Mouse (Mus musculus): ENCODE results near the gene Igfbp4. TPM values are rescaled to one million over a fixed set of nuclear protein-coding genes. Genes with fewer than 3 reads are reported as not detected.

Gene Igfbp4
- total RNA-seq, 1 experiment: 38.8 TPM

DNA sequence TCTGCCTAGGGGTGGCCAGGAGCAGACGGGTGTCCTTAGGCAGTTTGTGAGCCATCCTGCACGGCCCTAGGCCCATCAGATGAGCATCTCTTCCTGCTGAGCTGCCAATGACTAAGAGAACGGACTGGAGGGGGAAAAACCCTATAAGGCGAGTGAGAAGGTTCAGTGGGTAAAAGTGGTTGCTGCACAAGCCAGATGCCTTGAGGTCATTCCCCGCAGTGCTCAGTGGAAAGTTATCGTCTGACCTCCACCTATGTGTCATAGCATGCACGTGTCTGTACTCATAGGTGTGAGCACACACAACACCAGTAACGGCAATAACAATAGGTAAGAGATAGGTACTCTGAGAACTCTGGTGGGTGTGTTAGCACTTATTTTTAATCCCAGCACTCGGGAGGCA lies 57.9 kb downstream of the Igfbp4 start:
- Histone ChIP-seq H3K36me3 (ENCODE audit: control insufficient read depth, insufficient read depth, low read length, poor library complexity, severe bottlenecking) (no peaks in the 10 kb centered on the region), H3K4me3 (ENCODE audit: insufficient read depth in 1 of 2, low read depth in 1 of 2, low read length in 2 of 2, poor library complexity in 1 of 2, severe bottlenecking in 1 of 2) (no peak overlapping the region), H3K9ac (ENCODE audit: insufficient read depth, low read depth, low read length, poor library complexity, severe bottlenecking) (no peak overlapping the region), H3K9me3 (ENCODE audit: control insufficient read depth, insufficient read depth, low read depth, low read length) (no peaks in the 10 kb centered on the region), H3K4me1 (ENCODE audit: control insufficient read depth in 2 of 2, insufficient read depth in 2 of 2, low read length in 2 of 2, poor library complexity in 1 of 2) (peaks cover 0 to 9% of the 10 kb centered on the region in 2 experiments; a peak in 1 of 4 replicates), H3K27ac (ENCODE audit: insufficient read depth, low read depth, low read length, poor library complexity, severe bottlenecking) (no peak overlapping the region)
- no peak for DNase-seq (ENCODE audit: low read depth, low spot score)
- in situ Hi-C loops (cut with MboI; ENCODE audit: low sequenced_read_pairs in 2 of 2, unreplicated experiment in 2 of 2): no loop called here
- TF ChIP-seq ZNF384 (IDR thresholded peaks at IDR 0.05; ENCODE audit: low read depth, low read length): no peak
- no peak for TF ChIP-seq MAFK (IDR thresholded peaks at IDR 0.05; ENCODE audit: insufficient read depth, low read depth, low read length)
- TF ChIP-seq HCFC1 (IDR thresholded peaks at IDR 0.05; ENCODE audit: borderline replicate concordance, insufficient read depth, low read length): no peak
- no peak for TF ChIP-seq CHD2 (IDR thresholded peaks at IDR 0.05; ENCODE audit: low read depth, low read length)
- TF ChIP-seq ZC3H11A (IDR thresholded peaks at IDR 0.05; ENCODE audit: borderline replicate concordance, low read depth, low read length): no peak

DNA sequence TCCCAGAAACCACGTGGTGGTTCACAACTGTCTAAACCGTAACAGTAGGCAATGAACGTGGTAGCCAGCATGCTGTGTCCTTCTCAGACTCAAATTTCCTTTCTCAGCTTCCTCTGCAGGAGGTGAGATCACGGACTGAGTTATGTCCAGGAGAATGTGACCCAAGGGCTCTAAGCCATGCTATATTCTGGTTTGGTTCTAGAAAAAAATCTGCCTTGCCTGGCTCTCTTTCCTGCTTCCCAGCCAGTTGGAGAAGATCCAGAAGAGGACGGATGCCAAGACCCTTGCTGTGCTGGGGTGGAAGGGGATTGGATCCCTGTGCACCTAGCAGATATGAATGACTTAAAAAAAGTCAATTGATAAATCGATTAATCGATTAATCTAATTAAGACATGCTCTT lies 58.5 kb downstream of the Igfbp4 start:
- no peaks in the 10 kb centered on the region for H3K36me3 ChIP-seq (ENCODE audit: control insufficient read depth, insufficient read depth, low read length, poor library complexity, severe bottlenecking)
- peaks cover 0 to 9% of the 10 kb centered on the region in 2 experiments; a peak in 1 of 4 replicates for H3K4me1 ChIP-seq (ENCODE audit: control insufficient read depth in 2 of 2, insufficient read depth in 2 of 2, low read length in 2 of 2, poor library complexity in 1 of 2)
- no peak overlapping the region for H3K4me3 ChIP-seq (ENCODE audit: insufficient read depth in 1 of 2, low read depth in 1 of 2, low read length in 2 of 2, poor library complexity in 1 of 2, severe bottlenecking in 1 of 2)
- H3K9me3 ChIP-seq (ENCODE audit: control insufficient read depth, insufficient read depth, low read depth, low read length): no peaks in the 10 kb centered on the region
- in situ Hi-C loops (cut with MboI; ENCODE audit: low sequenced_read_pairs in 2 of 2, unreplicated experiment in 2 of 2): no loop called here
- no peak for DNase-seq (ENCODE audit: low read depth, low spot score)
- TF ChIP-seq CHD2 (IDR thresholded peaks at IDR 0.05; ENCODE audit: low read depth, low read length) (no peak), ZNF384 (IDR thresholded peaks at IDR 0.05; ENCODE audit: low read depth, low read length) (no peak), MAFK (IDR thresholded peaks at IDR 0.05; ENCODE audit: insufficient read depth, low read depth, low read length) (no peak), ZC3H11A (IDR thresholded peaks at IDR 0.05; ENCODE audit: borderline replicate concordance, low read depth, low read length) (no peak), HCFC1 (IDR thresholded peaks at IDR 0.05; ENCODE audit: borderline replicate concordance, insufficient read depth, low read length) (no peak)
- H3K9ac ChIP-seq (ENCODE audit: insufficient read depth, low read depth, low read length, poor library complexity, severe bottlenecking): no peak overlapping the region
- H3K27ac ChIP-seq (ENCODE audit: insufficient read depth, low read depth, low read length, poor library complexity, severe bottlenecking): no peak overlapping the region

DNA sequence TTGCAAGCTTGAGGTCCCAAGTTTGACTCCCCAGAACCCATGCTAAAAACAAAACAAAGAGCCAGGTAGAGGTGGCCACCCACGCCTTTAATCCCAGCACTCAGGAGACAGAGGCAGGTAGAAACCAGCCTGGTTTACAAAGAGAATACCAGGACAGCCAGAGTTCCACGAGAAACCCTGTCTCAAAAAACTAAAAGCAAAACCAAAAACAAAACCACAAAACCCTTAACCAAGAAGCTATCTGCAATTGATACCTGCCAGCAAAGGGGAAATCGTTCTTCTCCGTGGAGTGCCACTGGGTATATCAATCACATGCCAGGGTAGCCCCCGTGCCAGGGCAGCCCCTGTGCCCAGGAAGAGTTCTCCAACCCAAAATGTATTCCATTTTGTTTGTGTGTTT lies 59.2 kb downstream of the Igfbp4 start:
- DNase-seq (ENCODE audit: low read depth, low spot score): no peak
- Histone ChIP-seq H3K9ac (ENCODE audit: insufficient read depth, low read depth, low read length, poor library complexity, severe bottlenecking) (no peak overlapping the region), H3K4me3 (ENCODE audit: insufficient read depth in 1 of 2, low read depth in 1 of 2, low read length in 2 of 2, poor library complexity in 1 of 2, severe bottlenecking in 1 of 2) (no peak overlapping the region), H3K27ac (ENCODE audit: insufficient read depth, low read depth, low read length, poor library complexity, severe bottlenecking) (no peak overlapping the region), H3K36me3 (ENCODE audit: control insufficient read depth, insufficient read depth, low read length, poor library complexity, severe bottlenecking) (no peaks in the 10 kb centered on the region), H3K4me1 (ENCODE audit: control insufficient read depth in 2 of 2, insufficient read depth in 2 of 2, low read length in 2 of 2, poor library complexity in 1 of 2) (peaks cover 0 to 9% of the 10 kb centered on the region in 2 experiments; a peak in 1 of 4 replicates), H3K9me3 (ENCODE audit: control insufficient read depth, insufficient read depth, low read depth, low read length) (no peaks in the 10 kb centered on the region)
- TF ChIP-seq MAFK (IDR thresholded peaks at IDR 0.05; ENCODE audit: insufficient read depth, low read depth, low read length): no peak
- no peak for TF ChIP-seq HCFC1 (IDR thresholded peaks at IDR 0.05; ENCODE audit: borderline replicate concordance, insufficient read depth, low read length)
- no peak for TF ChIP-seq CHD2 (IDR thresholded peaks at IDR 0.05; ENCODE audit: low read depth, low read length)
- no peak for TF ChIP-seq ZNF384 (IDR thresholded peaks at IDR 0.05; ENCODE audit: low read depth, low read length)
- TF ChIP-seq ZC3H11A (IDR thresholded peaks at IDR 0.05; ENCODE audit: borderline replicate concordance, low read depth, low read length): no peak
- in situ Hi-C loops (cut with MboI; ENCODE audit: low sequenced_read_pairs in 2 of 2, unreplicated experiment in 2 of 2): no loop called here

DNA sequence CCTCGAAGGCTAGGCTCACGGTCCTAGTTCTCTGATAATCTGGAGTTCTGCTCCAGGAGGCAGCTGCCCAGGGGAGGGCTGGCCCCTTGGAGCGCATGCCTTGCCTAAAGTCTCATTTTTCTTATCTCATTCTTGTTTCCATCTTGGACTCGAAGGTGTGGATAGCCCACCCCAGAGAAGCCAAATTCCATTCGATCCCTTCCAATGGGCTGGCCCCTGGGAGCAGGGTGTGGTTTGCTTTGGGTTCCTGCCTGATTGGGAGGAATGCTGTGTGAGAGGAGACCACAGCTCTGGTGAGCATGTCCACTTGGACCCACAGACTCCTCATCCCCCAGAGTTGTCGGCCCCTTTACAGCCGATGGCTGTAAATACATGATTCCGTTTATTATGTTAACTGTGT lies 60.6 kb downstream of the Igfbp4 start:
- Histone ChIP-seq H3K4me1 (ENCODE audit: control insufficient read depth in 2 of 2, insufficient read depth in 2 of 2, low read length in 2 of 2, poor library complexity in 1 of 2) (peaks cover 0 to 15% of the 10 kb centered on the region in 2 experiments; a peak in 2 of 4 replicates), H3K27ac (ENCODE audit: insufficient read depth, low read depth, low read length, poor library complexity, severe bottlenecking) (no peak overlapping the region), H3K9me3 (ENCODE audit: control insufficient read depth, insufficient read depth, low read depth, low read length) (no peaks in the 10 kb centered on the region), H3K9ac (ENCODE audit: insufficient read depth, low read depth, low read length, poor library complexity, severe bottlenecking) (no peak overlapping the region), H3K4me3 (ENCODE audit: insufficient read depth in 1 of 2, low read depth in 1 of 2, low read length in 2 of 2, poor library complexity in 1 of 2, severe bottlenecking in 1 of 2) (no peak overlapping the region), H3K36me3 (ENCODE audit: control insufficient read depth, insufficient read depth, low read length, poor library complexity, severe bottlenecking) (no peaks in the 10 kb centered on the region)
- no peak for DNase-seq (ENCODE audit: low read depth, low spot score)
- no peak for TF ChIP-seq ZNF384 (IDR thresholded peaks at IDR 0.05; ENCODE audit: low read depth, low read length)
- in situ Hi-C loops (cut with MboI; ENCODE audit: low sequenced_read_pairs in 2 of 2, unreplicated experiment in 2 of 2): no loop called here

- no peaks in the 10 kb centered on the region for H3K36me3 ChIP-seq (ENCODE audit: control insufficient read depth, insufficient read depth, low read length, poor library complexity, severe bottlenecking)
- DNase-seq (ENCODE audit: low read depth, low spot score): no peak
- H3K9ac ChIP-seq (ENCODE audit: insufficient read depth, low read depth, low read length, poor library complexity, severe bottlenecking): no peak overlapping the region
- in situ Hi-C loops (cut with MboI; ENCODE audit: low sequenced_read_pairs in 2 of 2, unreplicated experiment in 2 of 2): no loop called here
- TF ChIP-seq ZNF384 (IDR thresholded peaks at IDR 0.05; ENCODE audit: low read depth, low read length) (no peak), MAFK (IDR thresholded peaks at IDR 0.05; ENCODE audit: insufficient read depth, low read depth, low read length) (no peak), ZC3H11A (IDR thresholded peaks at IDR 0.05; ENCODE audit: borderline replicate concordance, low read depth, low read length) (no peak), CHD2 (IDR thresholded peaks at IDR 0.05; ENCODE audit: low read depth, low read length) (no peak), HCFC1 (IDR thresholded peaks at IDR 0.05; ENCODE audit: borderline replicate concordance, insufficient read depth, low read length) (no peak)
- H3K27ac ChIP-seq (ENCODE audit: insufficient read depth, low read depth, low read length, poor library complexity, severe bottlenecking): no peak overlapping the region
- no peaks in the 10 kb centered on the region for H3K9me3 ChIP-seq (ENCODE audit: control insufficient read depth, insufficient read depth, low read depth, low read length)
- peaks cover 0 to 20% of the 10 kb centered on the region in 2 experiments; a peak in 2 of 4 replicates for H3K4me1 ChIP-seq (ENCODE audit: control insufficient read depth in 2 of 2, insufficient read depth in 2 of 2, low read length in 2 of 2, poor library complexity in 1 of 2)
- no peak overlapping the region for H3K4me3 ChIP-seq (ENCODE audit: insufficient read depth in 1 of 2, low read depth in 1 of 2, low read length in 2 of 2, poor library complexity in 1 of 2, severe bottlenecking in 1 of 2)
Observed at GRCm38 (mm10) chr11:99102575-99103270, 61.7 kb downstream of the Igfbp4 start.
